Mouse (Mus musculus): ENCODE data around the gene Tnnt2. TPM values are rescaled to one million over a fixed set of nuclear protein-coding genes. Genes with fewer than 3 reads are reported as not detected.
A peak's percentile ranks its signal among the peaks of the same experiment; 100 is the strongest.

Gene Tnnt2
- polyA plus RNA-seq, 1 experiment from 2014 or later = 1.5 TPM

DNA sequence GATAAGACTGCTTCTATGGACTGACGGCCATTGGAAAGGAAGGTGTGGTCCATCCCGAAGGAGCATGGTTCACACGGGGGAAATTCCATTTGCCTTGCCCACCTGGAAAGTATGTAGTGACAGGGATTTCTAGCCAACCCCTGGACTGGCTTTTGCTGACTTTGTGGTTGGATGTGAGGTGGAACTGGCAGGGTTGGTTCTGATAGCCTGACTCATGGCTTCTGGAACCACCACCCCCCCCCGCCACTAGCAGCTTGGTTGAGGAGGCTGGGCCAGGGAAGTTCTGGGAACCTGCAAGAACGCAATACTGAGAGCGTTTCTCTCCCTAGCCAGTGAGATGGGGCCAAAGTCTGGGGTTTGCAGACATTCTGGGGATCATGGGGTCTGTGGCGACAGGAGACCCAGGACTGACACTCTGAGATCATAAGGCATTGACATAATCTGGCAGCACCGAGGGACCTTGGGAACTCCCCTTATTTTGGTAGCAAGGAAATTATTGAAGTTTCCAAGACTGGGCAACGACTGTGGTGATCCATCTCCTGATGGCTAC is 27.7 kb downstream of the Tnnt2 start:
- peaks cover 12% of the 10 kb centered on the region; the same call in 1 of the 2 replicates for H3K27me3 ChIP-seq
- H3K4me1 ChIP-seq = no peaks in the 10 kb centered on the region
- 83% methylated on average over 9 of the region's 9 CpGs for WGBS
- H3K4me3 ChIP-seq (replicated peaks) = no peak overlapping the region
- H3K4me2 ChIP-seq = no peak overlapping the region
- ATAC-seq (ENCODE audit: low FRiP score) = no peak
- H3K9me3 ChIP-seq = no peaks in the 10 kb centered on the region
- H3K27ac ChIP-seq = no peak overlapping the region
- no peak overlapping the region for H3K9ac ChIP-seq
- no peaks in the 10 kb centered on the region for H3K36me3 ChIP-seq (replicated peaks)

DNA sequence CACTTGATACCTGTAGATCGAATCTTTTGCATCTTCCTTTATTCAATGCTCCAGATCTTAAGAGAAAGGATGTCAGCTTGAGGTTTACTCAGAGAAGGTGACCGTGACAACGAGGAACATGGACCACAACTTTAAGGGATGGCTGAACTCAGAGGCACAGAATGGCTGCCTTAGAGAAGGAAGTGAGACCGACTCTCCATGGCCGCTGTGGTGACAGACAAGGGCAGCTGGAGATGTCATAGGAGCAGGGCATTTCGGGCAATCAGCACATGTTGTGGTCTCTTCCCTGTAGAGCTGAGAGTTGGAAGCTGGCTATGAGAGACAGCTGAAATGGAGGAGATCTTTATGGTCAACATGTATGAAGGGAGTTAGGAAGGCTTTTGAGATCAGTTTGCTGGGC is 28.7 kb downstream of the Tnnt2 start:
- H3K9me3 ChIP-seq = no peaks in the 10 kb centered on the region
- H3K4me1 ChIP-seq = no peaks in the 10 kb centered on the region
- no peak overlapping the region for H3K4me3 ChIP-seq (replicated peaks)
- 89% methylated on average over 6 of the region's 6 CpGs for WGBS
- H3K4me2 ChIP-seq = no peak overlapping the region
- H3K36me3 ChIP-seq (replicated peaks) = no peaks in the 10 kb centered on the region
- H3K9ac ChIP-seq = no peak overlapping the region
- peaks cover 12% of the 10 kb centered on the region; the same call in 1 of the 2 replicates for H3K27me3 ChIP-seq
- H3K27ac ChIP-seq = no peak overlapping the region
- no peak for ATAC-seq (ENCODE audit: low FRiP score)

DNA sequence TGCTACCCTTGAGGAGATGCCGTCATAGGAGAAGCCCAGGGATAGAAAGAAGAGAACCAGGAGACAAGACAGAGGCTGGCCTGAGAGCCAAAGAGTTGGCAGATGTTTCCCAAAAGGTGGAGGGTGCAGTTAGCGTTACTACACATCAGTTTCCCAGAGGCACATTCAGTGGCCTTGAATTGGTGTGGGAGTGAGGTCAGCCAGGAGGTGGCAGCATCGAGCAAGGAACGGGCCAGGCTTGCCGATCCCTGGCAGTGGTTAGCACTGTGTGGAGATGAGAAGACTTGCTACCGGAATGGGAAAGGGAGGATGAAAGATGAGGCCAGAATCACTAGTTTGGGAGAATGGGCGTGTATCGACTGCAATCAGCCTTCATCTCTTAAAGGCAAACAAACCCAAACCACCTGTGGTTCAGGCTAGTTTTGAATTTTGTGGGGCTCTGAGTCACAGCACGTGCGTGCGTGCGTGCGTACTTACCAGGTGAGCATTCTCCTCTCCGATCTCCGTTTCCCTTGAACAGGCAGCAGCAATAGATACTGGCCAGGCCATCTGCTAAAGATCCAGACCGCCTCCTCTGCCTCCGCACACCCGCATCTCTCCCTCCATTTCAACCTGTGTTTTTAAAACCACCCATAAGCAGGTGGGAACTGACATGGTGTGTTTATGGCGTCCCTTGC is 29.5 kb downstream of the Tnnt2 start:
- H3K27ac ChIP-seq = no peak overlapping the region
- WGBS = 46% methylated on average over 19 of the region's 19 CpGs
- H3K4me1 ChIP-seq = no peaks in the 10 kb centered on the region
- ATAC-seq (ENCODE audit: low FRiP score) = peak; percentile 80; the same call in 1 of the 2 replicates
- no peak overlapping the region for H3K9ac ChIP-seq
- H3K36me3 ChIP-seq (replicated peaks) = no peaks in the 10 kb centered on the region
- H3K4me3 ChIP-seq (replicated peaks) = no peak overlapping the region
- peaks cover 12% of the 10 kb centered on the region; the same call in 1 of the 2 replicates for H3K27me3 ChIP-seq
- H3K4me2 ChIP-seq = no peak overlapping the region
- no peaks in the 10 kb centered on the region for H3K9me3 ChIP-seq

DNA sequence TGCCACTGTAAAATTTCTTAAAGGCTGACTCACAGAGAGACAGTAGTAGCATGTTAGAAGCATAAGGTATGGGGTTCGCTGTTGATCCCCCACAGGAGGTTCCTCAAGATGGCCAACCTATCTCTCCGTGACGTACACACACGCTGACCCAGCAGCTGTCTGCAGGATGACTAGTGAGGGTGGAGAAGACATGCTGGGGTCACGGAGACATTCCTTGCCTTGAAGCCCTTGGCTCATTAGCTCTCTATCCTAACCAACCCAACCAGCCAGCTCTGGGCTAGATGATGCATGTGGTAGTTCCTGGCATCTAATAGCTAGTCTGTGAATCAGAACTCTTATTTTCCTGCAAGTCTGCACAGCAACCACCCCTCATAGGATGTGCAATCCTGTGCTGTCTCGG is 32.4 kb downstream of the Tnnt2 start:
- H3K4me2 ChIP-seq = no peak overlapping the region
- WGBS = 91% methylated on average over 6 of the region's 6 CpGs
- H3K27me3 ChIP-seq = peaks cover 12% of the 10 kb centered on the region
- H3K36me3 ChIP-seq (replicated peaks) = no peaks in the 10 kb centered on the region
- H3K9me3 ChIP-seq = no peaks in the 10 kb centered on the region
- H3K27ac ChIP-seq = no peak overlapping the region
- no peak overlapping the region for H3K4me3 ChIP-seq (replicated peaks)
- ATAC-seq (ENCODE audit: low FRiP score) = no peak
- no peak overlapping the region for H3K9ac ChIP-seq
- H3K4me1 ChIP-seq = no peaks in the 10 kb centered on the region

DNA sequence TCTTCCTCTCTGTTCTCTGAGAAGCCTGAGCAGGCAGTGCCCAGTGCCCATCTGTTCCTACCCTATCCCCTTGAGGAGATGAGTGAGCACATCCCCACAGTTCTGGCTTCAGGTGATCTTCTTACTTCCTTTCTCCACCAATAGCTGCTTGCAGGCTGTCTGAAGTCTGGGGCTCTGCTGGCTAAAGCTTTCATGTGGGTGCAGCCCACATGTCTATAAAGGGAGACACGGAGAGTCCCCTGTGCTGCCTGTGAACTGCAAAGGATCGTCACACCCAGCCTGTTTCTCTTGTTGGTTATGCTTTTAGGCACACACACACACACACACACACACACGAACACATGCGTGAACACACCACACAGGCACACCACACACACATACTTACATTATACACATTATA is 36.8 kb downstream of the Tnnt2 start:
- no peaks in the 10 kb centered on the region; the same call in 1 of the 2 replicates for H3K27me3 ChIP-seq
- no peaks in the 10 kb centered on the region for H3K9me3 ChIP-seq
- no peak overlapping the region for H3K27ac ChIP-seq
- ATAC-seq (ENCODE audit: low FRiP score) = no peak
- H3K4me2 ChIP-seq = no peak overlapping the region
- H3K36me3 ChIP-seq (replicated peaks) = no peaks in the 10 kb centered on the region
- H3K9ac ChIP-seq = no peak overlapping the region
- 90% methylated on average over 4 of the region's 4 CpGs for WGBS
- H3K4me1 ChIP-seq = no peaks in the 10 kb centered on the region
- no peak overlapping the region for H3K4me3 ChIP-seq (replicated peaks)

DNA sequence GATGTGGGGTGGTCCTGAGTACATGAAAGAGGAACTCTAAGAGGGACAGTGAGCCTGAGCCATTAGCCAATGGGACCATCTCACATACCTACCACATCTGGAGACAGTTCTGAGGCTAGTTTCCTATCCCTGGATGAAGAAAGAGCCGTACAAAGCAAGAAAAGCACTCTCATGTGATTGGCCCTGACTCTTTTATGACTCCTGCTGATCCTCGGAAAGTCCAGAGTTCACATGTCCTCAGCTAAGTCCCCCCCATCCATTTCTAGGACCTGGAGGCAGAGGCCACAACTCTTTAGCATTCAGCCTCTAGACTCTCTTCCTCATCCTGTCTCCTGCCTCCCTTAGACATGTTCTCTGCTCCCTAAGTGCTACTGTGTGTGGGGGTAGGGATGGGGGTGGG is 41.1 kb downstream of the Tnnt2 start:
- no peak overlapping the region for H3K4me2 ChIP-seq
- H3K9ac ChIP-seq = no peak overlapping the region
- H3K36me3 ChIP-seq (replicated peaks) = no peaks in the 10 kb centered on the region
- H3K9me3 ChIP-seq = no peaks in the 10 kb centered on the region
- 85% methylated on average over 2 of the region's 2 CpGs for WGBS
- no peaks in the 10 kb centered on the region for H3K4me1 ChIP-seq
- ATAC-seq (ENCODE audit: low FRiP score) = no peak
- H3K27ac ChIP-seq = no peak overlapping the region
- no peak overlapping the region for H3K4me3 ChIP-seq (replicated peaks)
- no peaks in the 10 kb centered on the region; the same call in 1 of the 2 replicates for H3K27me3 ChIP-seq

DNA sequence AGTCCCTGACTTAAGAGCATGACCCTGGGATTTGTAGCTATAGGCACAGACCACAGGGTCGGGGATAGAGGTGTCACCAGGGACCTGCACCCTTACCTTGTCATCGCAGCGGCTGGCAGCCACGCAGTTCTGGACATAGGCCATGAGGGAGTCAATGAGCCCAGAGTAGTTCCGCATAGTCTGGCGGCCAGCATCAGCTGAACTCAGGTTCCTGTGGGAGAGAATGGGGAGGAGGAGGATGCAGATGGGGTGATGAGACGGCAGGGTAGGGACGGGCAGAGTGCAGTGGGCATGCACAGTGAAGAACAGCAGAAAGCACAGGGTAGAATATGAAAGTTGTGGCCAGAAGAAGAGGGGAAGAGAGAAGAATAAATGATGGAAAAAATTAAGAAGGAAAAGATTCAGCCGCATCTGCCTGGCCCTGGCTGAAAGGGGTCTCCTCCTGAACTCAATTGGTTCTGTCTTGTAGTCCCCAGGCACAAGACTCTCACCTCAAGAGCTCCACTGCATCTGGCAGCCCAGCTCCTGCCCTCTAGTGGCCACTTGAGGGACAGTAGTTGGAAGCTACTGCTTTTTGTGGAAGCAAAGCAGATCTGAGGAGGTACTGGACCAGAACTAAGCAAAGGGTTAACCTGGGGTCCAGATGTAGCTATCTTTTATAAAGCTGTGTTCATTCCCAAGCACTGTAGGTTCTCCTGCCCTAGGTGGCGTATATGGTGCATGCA is 46.4 kb downstream of the Tnnt2 start:
- Histone ChIP-seq H3K9ac (no peak overlapping the region), H3K9me3 (no peaks in the 10 kb centered on the region), H3K4me3 (replicated peaks) (no peak overlapping the region), H3K27me3 (no peaks in the 10 kb centered on the region), H3K27ac (no peak overlapping the region), H3K4me1 (no peaks in the 10 kb centered on the region), H3K4me2 (no peak overlapping the region), H3K36me3 (replicated peaks) (no peaks in the 10 kb centered on the region)
- 73% methylated on average over 10 of the region's 10 CpGs for WGBS
- ATAC-seq (ENCODE audit: low FRiP score) = 0 out of 2 replicates have a peak, but pooled peaks have one; percentile 17

DNA sequence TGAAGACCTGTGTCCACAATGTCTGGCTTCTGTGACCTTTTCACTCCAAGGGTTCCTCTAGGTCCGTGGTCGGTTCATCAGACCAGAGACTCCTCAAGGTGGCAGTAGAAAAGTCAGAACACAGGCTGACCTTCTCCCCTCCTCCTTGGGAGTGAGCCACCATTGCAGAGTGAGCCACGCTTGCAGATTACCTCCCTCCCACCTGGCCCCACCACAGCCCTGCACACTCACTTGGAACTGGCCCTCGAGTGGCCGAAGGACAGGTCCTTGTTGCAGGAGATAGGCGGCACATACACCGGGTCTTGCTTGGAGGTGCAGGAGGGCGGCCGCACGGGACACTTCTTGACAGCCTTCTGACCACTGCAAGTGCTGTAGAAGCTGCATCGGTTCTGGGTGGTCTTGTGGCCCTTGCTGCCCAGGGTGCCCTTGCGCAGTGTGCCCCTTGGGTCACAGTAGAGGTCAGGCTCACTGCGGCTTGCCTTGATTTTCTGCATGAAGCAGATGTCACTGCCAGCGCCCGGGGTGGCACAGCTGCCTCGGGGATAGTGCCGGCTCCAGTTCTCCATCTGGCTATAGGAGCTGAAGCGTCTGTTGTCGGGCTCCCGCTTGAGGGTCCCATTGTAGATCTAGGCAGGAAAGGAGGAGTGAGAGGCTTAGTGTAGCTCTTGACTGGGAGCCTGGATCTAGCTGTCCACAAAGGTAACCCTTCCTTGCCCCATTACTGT is 53.5 kb downstream of the Tnnt2 start:
- 84% methylated on average over 20 of the region's 20 CpGs for WGBS
- no peaks in the 10 kb centered on the region for H3K4me1 ChIP-seq
- no peaks in the 10 kb centered on the region for H3K27me3 ChIP-seq
- no peak overlapping the region for H3K4me3 ChIP-seq (replicated peaks)
- ATAC-seq (ENCODE audit: low FRiP score) = no peak
- H3K4me2 ChIP-seq = no peak overlapping the region
- no peaks in the 10 kb centered on the region for H3K36me3 ChIP-seq (replicated peaks)
- H3K27ac ChIP-seq = no peak overlapping the region
- H3K9me3 ChIP-seq = no peaks in the 10 kb centered on the region
- H3K9ac ChIP-seq = no peak overlapping the region

DNA sequence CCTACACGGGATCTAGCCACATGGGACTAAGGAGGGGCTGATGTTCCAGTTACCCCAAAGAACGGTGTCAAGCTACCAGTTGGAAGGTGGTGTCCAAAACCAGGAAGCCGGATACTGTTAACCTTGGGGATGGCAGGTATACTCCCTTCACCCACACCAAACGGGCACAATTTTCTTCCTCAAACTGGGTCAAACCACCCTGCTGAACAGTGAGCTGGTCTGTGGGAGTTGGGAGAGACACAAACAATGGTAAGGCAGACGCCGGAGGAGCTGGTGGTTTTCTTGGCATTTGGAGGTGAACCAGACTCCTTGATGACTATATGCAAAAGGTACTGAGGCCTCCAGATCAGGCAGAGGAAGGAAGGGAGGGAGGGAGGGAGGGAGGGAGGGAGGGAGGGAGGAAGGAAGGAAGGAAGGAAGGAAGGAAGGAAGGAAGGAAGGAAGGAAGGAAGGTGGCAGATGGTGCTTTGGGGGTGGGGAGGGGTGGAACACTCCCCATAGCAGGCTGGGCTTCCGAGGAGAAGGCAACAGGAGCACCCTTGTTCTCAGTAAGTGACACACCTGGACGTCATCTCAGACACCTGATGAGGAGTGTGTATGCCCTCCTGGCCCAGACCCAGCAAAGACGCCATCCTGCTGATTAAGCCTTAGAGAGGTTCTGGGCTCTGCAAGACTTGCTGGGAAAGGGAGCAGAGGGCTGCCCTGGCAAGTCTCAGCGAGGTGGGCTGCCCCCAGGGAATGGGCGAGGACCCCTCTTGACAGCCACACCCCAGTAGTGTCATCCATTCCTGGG is 55.5 kb downstream of the Tnnt2 start:
- Histone ChIP-seq H3K27me3 (no peaks in the 10 kb centered on the region), H3K9me3 (no peaks in the 10 kb centered on the region)

DNA sequence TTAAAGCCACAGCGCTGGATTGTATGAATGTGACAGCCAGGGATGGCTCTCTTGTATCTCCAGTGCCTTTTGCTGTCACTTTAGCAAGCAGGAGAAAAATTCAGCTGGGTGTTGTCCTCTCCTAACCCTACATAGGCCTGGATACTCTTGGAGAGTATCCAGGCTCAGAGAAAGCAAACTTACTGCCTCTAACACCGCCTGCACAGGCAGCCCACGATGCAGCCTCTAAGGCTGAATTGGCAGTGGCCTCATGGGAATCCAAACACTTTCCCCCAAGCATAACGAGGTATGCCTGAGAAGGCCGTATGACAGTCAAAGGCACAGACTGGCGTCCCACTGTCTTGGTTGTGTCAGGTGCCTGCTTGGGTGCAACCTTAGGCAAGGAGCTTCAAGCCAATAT is 56.1 kb downstream of the Tnnt2 start:
- no peak for ATAC-seq (ENCODE audit: low FRiP score)
- no peak overlapping the region for H3K27ac ChIP-seq
- no peak overlapping the region for H3K4me2 ChIP-seq
- no peak overlapping the region for H3K9ac ChIP-seq
- 63% methylated on average over 6 of the region's 6 CpGs for WGBS
- no peaks in the 10 kb centered on the region for H3K4me1 ChIP-seq
- H3K9me3 ChIP-seq = no peaks in the 10 kb centered on the region
- no peaks in the 10 kb centered on the region for H3K36me3 ChIP-seq (replicated peaks)
- H3K27me3 ChIP-seq = no peaks in the 10 kb centered on the region
- no peak overlapping the region for H3K4me3 ChIP-seq (replicated peaks)

More for the DNA sequence above, 55.5 kb downstream of the Tnnt2 start:
- no peaks in the 10 kb centered on the region for H3K36me3 ChIP-seq (replicated peaks)
- no peak overlapping the region for H3K27ac ChIP-seq
- no peaks in the 10 kb centered on the region for H3K4me1 ChIP-seq
- no peak overlapping the region for H3K4me2 ChIP-seq
- H3K4me3 ChIP-seq (replicated peaks) = no peak overlapping the region
- WGBS = 83% methylated on average over 11 of the region's 11 CpGs
- no peak overlapping the region for H3K9ac ChIP-seq
- ATAC-seq (ENCODE audit: low FRiP score) = no peak

DNA sequence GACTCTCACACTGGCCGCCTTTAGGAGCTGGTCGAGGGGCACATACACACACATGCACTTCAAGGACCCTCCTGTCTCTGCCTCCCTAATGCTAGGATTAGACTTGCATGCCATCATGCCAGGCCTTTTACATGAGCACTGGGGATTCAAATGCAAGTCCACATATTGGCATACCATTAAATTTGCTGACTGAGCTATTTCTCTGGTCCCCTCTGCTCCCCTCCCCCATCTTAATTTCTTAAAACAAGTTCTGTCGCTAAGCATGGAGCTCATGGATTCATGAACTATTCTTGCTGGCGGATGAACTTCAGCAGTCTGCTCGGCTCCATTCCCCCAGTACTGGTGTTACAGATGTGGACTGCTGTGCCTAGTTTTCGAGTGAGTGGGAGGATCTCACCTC is 56.6 kb downstream of the Tnnt2 start:
- Histone ChIP-seq H3K9ac (no peak overlapping the region), H3K4me3 (replicated peaks) (no peak overlapping the region), H3K4me2 (no peak overlapping the region), H3K36me3 (replicated peaks) (no peaks in the 10 kb centered on the region), H3K9me3 (no peaks in the 10 kb centered on the region), H3K27ac (no peak overlapping the region), H3K4me1 (no peaks in the 10 kb centered on the region), H3K27me3 (no peaks in the 10 kb centered on the region)
- 89% methylated on average over 6 of the region's 6 CpGs for WGBS
- no peak for ATAC-seq (ENCODE audit: low FRiP score)

DNA sequence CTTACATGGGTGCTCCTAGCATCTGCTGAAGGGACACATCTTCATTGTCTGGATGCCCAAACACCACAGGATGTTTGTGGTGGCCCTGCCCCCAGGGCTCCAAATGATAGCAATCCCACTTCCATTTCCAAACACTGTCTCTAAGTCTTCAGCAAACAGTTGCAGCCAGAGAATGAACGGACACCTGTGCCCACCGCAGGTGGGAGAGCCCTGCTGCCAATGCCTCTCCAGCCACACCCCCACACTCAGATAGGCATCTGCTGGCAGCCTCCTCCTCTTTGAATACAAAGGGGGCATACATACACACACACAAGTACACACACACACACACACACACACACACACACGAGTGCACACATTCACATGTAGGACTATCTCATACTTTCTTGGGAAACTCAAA is 57.2 kb downstream of the Tnnt2 start:
- Histone ChIP-seq H3K4me3 (replicated peaks) (no peak overlapping the region), H3K4me1 (no peaks in the 10 kb centered on the region), H3K27ac (no peak overlapping the region), H3K9ac (no peak overlapping the region), H3K27me3 (no peaks in the 10 kb centered on the region), H3K4me2 (no peak overlapping the region), H3K36me3 (replicated peaks) (no peaks in the 10 kb centered on the region), H3K9me3 (no peaks in the 10 kb centered on the region)
- ATAC-seq (ENCODE audit: low FRiP score) = no peak
- WGBS = 84% methylated on average over 3 of the region's 3 CpGs
